Mouse (Mus musculus): ENCODE results near the gene Gm14406.
"Not testable (repeated sequence)": the region's sequence is repeated elsewhere in the genome, so short reads cannot be mapped to it uniquely, and the experiment has no call there.

DNA sequence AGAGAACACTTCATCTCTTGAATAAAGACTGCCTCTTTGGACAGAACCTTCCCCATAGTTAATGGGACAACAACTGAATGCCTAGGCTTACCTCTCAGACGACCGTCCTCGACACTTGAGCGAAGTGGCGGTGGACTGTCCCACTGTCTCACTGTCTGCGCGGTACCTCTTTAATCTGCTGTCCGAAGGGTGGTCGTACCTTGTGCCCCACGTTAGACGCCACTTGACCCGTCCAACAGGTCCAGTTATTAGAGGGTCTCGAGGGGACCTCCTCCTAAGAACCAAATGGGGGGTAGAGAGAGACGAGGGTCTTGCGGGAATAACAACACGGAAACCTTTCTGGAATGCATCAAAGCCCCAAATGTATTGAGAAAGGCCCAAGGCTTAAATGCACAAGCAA is 53.8 kb downstream of the Gm14406 start:
- TF ChIP-seq TBP (IDR thresholded peaks at IDR 0.05; ENCODE audit: low read depth, low read length); BHLHE40 (IDR thresholded peaks at IDR 0.05; ENCODE audit: borderline replicate concordance, low read depth, low read length); USF2 (IDR thresholded peaks at IDR 0.05; ENCODE audit: borderline replicate concordance in 1 of 2, insufficient read depth in 1 of 2, low read depth in 1 of 2, low read length in 2 of 2): not testable (repeated sequence)

Measured in MEL (cell line).